In the genomic region with DNA sequence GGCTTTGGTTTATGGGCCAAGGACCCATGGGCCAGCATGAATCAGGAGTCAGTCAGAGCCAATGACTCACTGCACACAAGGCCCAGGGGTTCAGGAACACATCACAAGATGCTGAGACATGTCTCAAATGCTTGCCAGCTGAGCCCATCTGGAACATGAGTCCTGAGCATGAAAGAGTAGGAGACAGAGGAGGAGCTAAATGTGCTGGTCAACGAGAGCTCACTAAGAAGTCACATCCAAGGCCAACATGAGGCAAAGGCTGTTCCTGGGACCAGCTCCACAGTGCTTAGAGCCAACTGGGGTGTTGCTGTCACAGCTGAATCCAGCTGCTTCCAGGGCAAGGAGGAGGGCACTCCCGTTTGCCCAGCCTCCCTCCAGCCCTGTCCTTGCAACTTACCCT, we compare ENCODE assay signal across 8 mouse cellular contexts.
DNase-seq lines count a peak whose midpoint lies in the region; ATAC-seq and TF ChIP-seq lines count a peak whose summit lies in the region.

No protein-coding gene starts in this region.

- H3K36me3 ChIP-seq in MEL (ENCODE audit: control insufficient read depth in 1 of 2, insufficient read depth in 2 of 2, low read length in 2 of 2), result peaks cover 0 to 6% of the 10 kb centered on the region in 2 experiments; a peak in 2 of 4 replicates
- H3K36me3 ChIP-seq in embryonic facial prominence, embryonic 15.5 days, result no peaks in the 10 kb centered on the region
- no peaks in the 10 kb centered on the region for H3K36me3 ChIP-seq in hindbrain, embryonic 11.5 days (ENCODE audit: control insufficient read depth, insufficient read depth, low read length)

- no peak overlapping the region for H3K27ac ChIP-seq in MEL (ENCODE audit: control insufficient read depth, low read depth, low read length)
- peak overlapping the region; percentile 78 for H3K27ac ChIP-seq in embryonic facial prominence, embryonic 15.5 days (replicated peaks)
- H3K27ac ChIP-seq in hindbrain, embryonic 11.5 days (ENCODE audit: low read depth, low read length), result no peak overlapping the region

- no peak for TF ChIP-seq POLR2A in MEL (IDR thresholded peaks at IDR 0.05; ENCODE audit: control insufficient read depth in 1 of 2, insufficient read depth in 1 of 2, low read depth in 1 of 2, low read length in 2 of 2, poor library complexity in 1 of 2)

- H3K9ac ChIP-seq in MEL (ENCODE audit: control insufficient read depth, low read depth, low read length, poor library complexity, severe bottlenecking), result no peak overlapping the region
- no peak overlapping the region for H3K9ac ChIP-seq in embryonic facial prominence, embryonic 15.5 days
- H3K9ac ChIP-seq in hindbrain, embryonic 11.5 days (ENCODE audit: low read depth, low read length), result no peak overlapping the region

- TF ChIP-seq EP300 in MEL (IDR thresholded peaks at IDR 0.05; ENCODE audit: low read depth in 1 of 2, low read length in 2 of 2), result no peak

- H3K4me2 ChIP-seq in embryonic facial prominence, embryonic 15.5 days (replicated peaks), result no peak overlapping the region
- H3K4me2 ChIP-seq in hindbrain, embryonic 11.5 days (replicated peaks; ENCODE audit: low read depth, low read length), result no peak overlapping the region

- WGBS in embryonic facial prominence, embryonic 15.5 days, result 21% methylated on average over 2 of the region's 2 CpGs
- WGBS in hindbrain, embryonic 11.5 days, result 54% methylated on average over 2 of the region's 2 CpGs

- intact Hi-C loops in heart, postnatal 14 days (cut with DNase I), result loop anchor here (5.0 kb wide), 2 partner anchors 70 to 90 kb away; no protein-coding TSS in a partner anchor

- no peak for TF ChIP-seq CTCF in MEL (IDR thresholded peaks at IDR 0.05 in 2 of 3, conservative IDR thresholded peaks at IDR 0.05 in 1 of 3; ENCODE audit: control insufficient read depth in 1 of 3, insufficient read depth in 1 of 3, low read depth in 2 of 3, low read length in 3 of 3, poor library complexity in 1 of 3, severe bottlenecking in 1 of 3)

- peak; percentile 11 for DNase-seq in MEL (ENCODE audit: low read depth, low spot score)
- peak; percentile 77 to 80 for DNase-seq in heart, postnatal 14 days
- DNase-seq in lung, adult 18-20 months, result peak; percentile 72 to 82
- DNase-seq in urinary bladder, postnatal 36 days (ENCODE audit: low spot score in 2 of 2), result peak; percentile 58 to 78
- DNase-seq in layer of hippocampus, adult 8-10 months (ENCODE audit: low spot score in 2 of 2), result no peak
- DNase-seq in hindbrain, embryonic 11.5 days (ENCODE audit: low spot score), result no peak

- no peaks in the 10 kb centered on the region for H3K9me3 ChIP-seq in MEL (replicated peaks; ENCODE audit: insufficient read depth, low read length)
- H3K9me3 ChIP-seq in embryonic facial prominence, embryonic 15.5 days (replicated peaks), result no peaks in the 10 kb centered on the region
- H3K9me3 ChIP-seq in hindbrain, embryonic 11.5 days (ENCODE audit: control insufficient read depth, low read length), result no peaks in the 10 kb centered on the region

- peak; percentile 55 for ATAC-seq in embryonic facial prominence, embryonic 15.5 days (ENCODE audit: insufficient number of reproducible peaks, low FRiP score, low TSS enrichment, low read depth)
- no peak for ATAC-seq in megakaryocyte-erythroid progenitor cell, adult 5-6 weeks (replicated peaks; ENCODE audit: low FRiP score, low TSS enrichment, poor library complexity, severe bottlenecking)
- no peak for ATAC-seq in hindbrain, embryonic 11.5 days (ENCODE audit: low FRiP score)

- H3K4me3 ChIP-seq in MEL (ENCODE audit: control insufficient read depth in 1 of 2, insufficient read depth in 1 of 2, low read depth in 2 of 2, low read length in 2 of 2), result no peak overlapping the region
- no peak overlapping the region for H3K4me3 ChIP-seq in embryonic facial prominence, embryonic 15.5 days (replicated peaks)
- no peak overlapping the region for H3K4me3 ChIP-seq in hindbrain, embryonic 11.5 days (ENCODE audit: low read depth, low read length)

- no peaks in the 10 kb centered on the region; a peak in 1 of 4 replicates for H3K27me3 ChIP-seq in MEL (ENCODE audit: control insufficient read depth in 1 of 2, insufficient read depth in 2 of 2, low read length in 2 of 2)
- H3K27me3 ChIP-seq in embryonic facial prominence, embryonic 15.5 days, result no peaks in the 10 kb centered on the region
- no peaks in the 10 kb centered on the region for H3K27me3 ChIP-seq in hindbrain, embryonic 11.5 days (ENCODE audit: control insufficient read depth, insufficient read depth, low read length)

- no peaks in the 10 kb centered on the region for H3K79me2 ChIP-seq in MEL (ENCODE audit: control insufficient read depth, insufficient read depth, low read length, poor library complexity)

- H3K4me1 ChIP-seq in MEL (ENCODE audit: control insufficient read depth in 1 of 2, insufficient read depth in 2 of 2, low read length in 2 of 2), result peaks cover 0 to 8% of the 10 kb centered on the region in 2 experiments; a peak in 2 of 4 replicates
- H3K4me1 ChIP-seq in embryonic facial prominence, embryonic 15.5 days, result peaks cover 37% of the 10 kb centered on the region
- no peaks in the 10 kb centered on the region for H3K4me1 ChIP-seq in hindbrain, embryonic 11.5 days (replicated peaks; ENCODE audit: control insufficient read depth, insufficient read depth, low read length)

- no peak for TF ChIP-seq RAD21 in MEL (IDR thresholded peaks at IDR 0.05; ENCODE audit: low read depth, low read length)

TF ChIP-seq in MEL, 35 proteins besides CTCF, POLR2A, EP300 and RAD21:
- no peak for TF ChIP-seq TCF12 (IDR thresholded peaks at IDR 0.05; ENCODE audit: low read depth, low read length)
- TF ChIP-seq POLR2AphosphoS5 (IDR thresholded peaks at IDR 0.05; ENCODE audit: borderline replicate concordance, low read depth, low read length), result no peak
- no peak for TF ChIP-seq NRF1 (IDR thresholded peaks at IDR 0.05; ENCODE audit: insufficient read depth, low read depth, low read length, poor library complexity, severe bottlenecking)
- no peak for TF ChIP-seq NELFE (IDR thresholded peaks at IDR 0.05; ENCODE audit: low read depth, low read length)
TF ChIP-seq in MEL: peak in this region for 0.

Comparison
In these comparisons a context has a peak if more than half of its experiments do, and no peak if none do; other contexts are left out.
1. DNase-seq: peak in MEL (single experiment), heart, postnatal 14 days (2 of 2), lung, adult 18-20 months (2 of 2) and urinary bladder, postnatal 36 days (2 of 2); none in layer of hippocampus, adult 8-10 months (0 of 2) and hindbrain, embryonic 11.5 days (single experiment).